Mouse (Mus musculus) left cerebral cortex, adult 2 months (tissue): ENCODE data around the gene Cdh11. TPM values are rescaled to one million over a fixed set of nuclear protein-coding genes. Genes with fewer than 3 reads are reported as not detected.

Source experiments
- DNase-seq, 2 experiments: peaks; one replicate each; pipeline ENCODE4 v3.0.0; 2021 to 2022; ENCODE audit warnings: low spot score in 2 of 2, mixed read lengths in 1 of 2; ENCODE audit errors: extremely low spot score in 1 of 2
- H3K27ac ChIP-seq: fragments of 200-600 bp; 2 replicates; pipeline ENCODE4 v1.8.1; 2022
- H3K4me3 ChIP-seq: fragments of 200-600 bp; 2 replicates; pipeline ENCODE4 v1.8.1; 2022
- CTCF ChIP-seq: fragments of 200-600 bp; IDR thresholded peaks from 2 replicates; pipeline ENCODE4 v1.8.1; 2022; ENCODE audit warnings: antibody characterized with exemption, mild to moderate bottlenecking, moderate library complexity
- intact Hi-C: fragments of 180-260 bp; cut with DNase I; formaldehyde crosslinking; loops from one replicate; pipeline ENCODE4 v1.15.1; 2025
- total RNA-seq, 2 experiments: library from RNA; stranded (reverse); gene quantifications; 2 replicates each; pipeline ENCODE4 v1.2.3; 2021

Cdh11 gene
- total RNA-seq, 2 experiments from 2014 or later = 49.9 to 54.9 TPM

DNA sequence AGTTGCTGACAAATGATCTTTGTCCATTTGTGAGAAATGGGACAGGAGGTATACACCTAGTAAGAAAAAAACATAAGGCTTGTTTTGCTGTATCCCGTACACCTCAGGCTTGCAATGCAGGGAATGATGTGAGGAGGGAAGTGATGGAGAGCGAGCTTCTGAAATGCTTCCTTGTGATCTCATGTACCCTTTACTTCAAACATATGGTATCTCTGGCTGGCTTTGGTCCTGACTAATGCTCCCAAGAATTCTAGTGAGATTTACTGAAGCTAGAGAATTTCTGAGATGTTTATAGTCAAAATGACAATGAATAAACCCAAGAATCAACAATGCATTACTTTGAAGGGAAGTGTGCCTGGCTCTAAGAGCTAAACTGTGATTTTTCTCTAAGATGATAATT lies 14.0 kb downstream of the Cdh11 start:
- no peak overlapping the region for H3K4me3 ChIP-seq
- TF ChIP-seq CTCF = no peak
- H3K27ac ChIP-seq = no peak overlapping the region
- DNase-seq = no peak
- intact Hi-C loops = no loop called here

DNA sequence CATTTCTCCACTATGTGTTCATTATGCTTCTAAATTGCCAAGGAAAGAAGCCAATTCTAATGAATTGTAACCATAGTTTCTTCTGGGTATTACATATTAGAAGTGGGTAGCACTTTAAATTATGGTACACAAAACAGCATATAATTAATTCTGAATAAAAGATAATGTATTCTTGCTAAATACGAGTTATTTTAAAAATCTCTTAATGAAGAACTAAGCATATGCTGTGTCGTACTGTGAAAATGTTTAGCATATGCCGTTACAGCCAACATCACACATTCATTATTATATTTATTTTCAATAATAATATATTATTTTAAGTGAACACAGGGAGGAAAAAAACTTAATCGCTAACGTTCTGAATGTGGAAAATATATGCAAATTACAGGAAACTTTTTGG lies 31.6 kb downstream of the Cdh11 start:
- no peak for TF ChIP-seq CTCF
- Histone ChIP-seq H3K4me3 (no peak overlapping the region), H3K27ac (no peak overlapping the region)
- intact Hi-C loops = no loop called here
- DNase-seq = no peak

DNA sequence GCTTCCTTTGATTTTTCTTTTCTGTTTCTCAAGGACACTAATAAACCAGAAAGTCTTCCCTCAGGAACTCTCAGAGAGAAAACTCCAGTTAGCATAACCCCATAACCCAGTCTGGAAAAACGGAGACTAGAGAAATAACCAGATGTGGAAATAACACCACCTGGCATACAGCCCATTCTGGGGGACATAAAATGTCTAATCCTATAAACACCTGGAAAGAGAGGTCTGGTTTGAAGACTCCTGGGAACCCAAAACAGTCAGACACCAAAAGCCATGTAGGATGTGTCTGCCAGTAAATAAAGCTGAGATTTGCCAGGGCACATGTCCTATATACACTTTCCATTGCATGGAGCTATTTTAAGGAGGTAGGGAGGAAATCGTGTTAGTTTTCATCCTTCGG lies 42.5 kb downstream of the Cdh11 start:
- H3K4me3 ChIP-seq = no peak overlapping the region
- no peak overlapping the region for H3K27ac ChIP-seq

DNA sequence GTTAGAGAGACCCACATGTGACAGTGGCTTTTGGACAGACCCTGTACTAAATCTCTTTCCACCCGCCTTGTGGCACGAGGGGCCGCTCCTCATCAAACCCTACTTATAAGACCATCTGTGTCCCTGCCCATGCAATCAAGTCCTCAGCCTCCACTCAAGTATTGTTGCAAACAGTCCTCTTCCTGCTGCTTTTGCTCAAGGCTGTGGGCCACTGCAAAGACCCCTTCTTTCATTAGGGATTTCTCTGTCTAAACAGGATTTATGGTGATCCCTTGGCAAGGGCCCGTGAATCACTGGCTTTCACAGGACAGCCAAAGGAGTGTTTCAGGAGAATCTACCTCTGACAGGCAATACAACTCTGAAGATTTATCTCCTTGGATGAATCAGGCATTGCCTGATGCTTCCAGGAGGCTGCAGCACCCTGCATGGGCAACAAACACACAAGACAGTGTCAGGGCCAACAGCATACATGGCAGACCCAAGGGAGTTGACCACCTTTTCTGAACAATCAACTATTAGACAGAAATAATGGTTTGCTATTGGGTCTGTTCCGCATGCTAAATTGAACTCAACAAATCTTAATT lies 43.3 kb downstream of the Cdh11 start:
- H3K27ac ChIP-seq = no peak overlapping the region
- intact Hi-C loops = no loop called here
- TF ChIP-seq CTCF = no peak
- H3K4me3 ChIP-seq = no peak overlapping the region
- no peak for DNase-seq

More for the DNA sequence above, 42.5 kb downstream of the Cdh11 start:
- no peak for DNase-seq
- no peak for TF ChIP-seq CTCF
- intact Hi-C loops = no loop called here

DNA sequence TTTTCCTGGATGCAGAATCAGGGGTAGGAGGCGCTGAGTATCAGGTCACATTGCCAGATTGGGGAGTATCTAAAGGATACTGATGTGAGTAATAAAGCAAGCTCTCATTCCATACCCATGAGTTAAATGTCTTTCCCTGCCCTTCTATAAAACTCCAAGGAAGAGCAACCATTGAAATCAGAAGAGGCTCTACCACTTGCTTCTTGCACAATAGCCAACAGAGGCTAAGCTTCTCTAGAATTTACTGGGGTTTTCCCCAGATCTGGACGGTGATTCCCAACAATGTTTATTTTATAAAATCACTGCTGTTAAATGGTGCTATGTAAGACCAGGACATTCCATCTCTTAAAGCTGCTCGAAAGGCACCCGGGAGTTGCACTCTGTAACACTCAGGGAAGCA lies 44.5 kb downstream of the Cdh11 start:
- intact Hi-C loops = no loop called here
- no peak overlapping the region for H3K27ac ChIP-seq

DNA sequence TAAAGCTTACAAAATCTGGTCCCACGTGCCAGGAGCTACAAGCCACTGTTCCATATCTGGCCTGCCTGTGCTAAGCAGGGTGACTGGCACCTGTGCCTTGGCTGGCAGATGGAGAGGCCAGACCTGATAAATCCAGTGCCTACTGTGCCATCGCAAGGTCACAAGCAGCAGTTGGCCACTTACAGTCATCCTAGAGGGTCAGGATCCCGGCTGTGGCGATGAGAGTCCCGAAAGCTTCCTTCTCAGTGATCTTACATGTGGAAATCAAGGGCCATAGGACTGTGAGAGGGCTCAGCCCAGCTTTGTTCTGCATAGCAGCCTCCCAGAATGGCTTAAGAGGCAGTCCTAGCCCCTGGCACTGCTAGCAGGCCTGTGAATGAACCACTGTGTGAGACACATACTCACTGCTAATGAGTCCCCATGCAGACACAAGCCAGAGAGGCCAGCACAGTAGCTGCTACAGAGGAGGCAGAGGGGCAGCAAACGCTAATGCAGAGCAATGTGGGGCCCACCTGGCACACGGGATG lies 46.4 kb downstream of the Cdh11 start:
- intact Hi-C loops = no loop called here
- no peak for TF ChIP-seq CTCF
- DNase-seq = peak in 1 of 2 experiments; percentile 18
- Histone ChIP-seq H3K27ac (peak overlapping the region; percentile 84), H3K4me3 (peak overlapping the region; percentile 35)

More for the DNA sequence above, 44.5 kb downstream of the Cdh11 start:
- H3K4me3 ChIP-seq = no peak overlapping the region
- no peak for TF ChIP-seq CTCF
- no peak for DNase-seq

DNA sequence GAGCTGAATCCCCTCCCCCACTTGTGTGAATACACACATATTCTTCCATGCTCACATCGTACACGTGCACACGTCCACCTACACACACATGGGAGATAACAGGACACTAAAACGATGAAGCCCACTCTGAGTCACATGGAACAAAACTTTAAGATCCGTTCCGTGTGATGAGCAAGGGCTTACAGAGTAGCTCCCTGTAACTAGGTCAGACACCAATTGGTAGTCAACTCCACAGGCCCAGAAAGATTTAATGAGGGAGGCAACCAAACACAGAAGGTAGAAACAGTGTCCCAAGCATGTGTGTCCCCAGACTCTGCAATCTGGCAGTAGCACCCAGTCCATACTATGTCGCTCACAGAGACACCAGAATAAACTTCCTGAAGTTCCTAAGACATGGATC lies 47.0 kb downstream of the Cdh11 start:
- no peak for DNase-seq
- H3K4me3 ChIP-seq = peak overlapping the region; percentile 35
- H3K27ac ChIP-seq = peak overlapping the region; percentile 84
- intact Hi-C loops = no loop called here
- TF ChIP-seq CTCF = no peak

DNA sequence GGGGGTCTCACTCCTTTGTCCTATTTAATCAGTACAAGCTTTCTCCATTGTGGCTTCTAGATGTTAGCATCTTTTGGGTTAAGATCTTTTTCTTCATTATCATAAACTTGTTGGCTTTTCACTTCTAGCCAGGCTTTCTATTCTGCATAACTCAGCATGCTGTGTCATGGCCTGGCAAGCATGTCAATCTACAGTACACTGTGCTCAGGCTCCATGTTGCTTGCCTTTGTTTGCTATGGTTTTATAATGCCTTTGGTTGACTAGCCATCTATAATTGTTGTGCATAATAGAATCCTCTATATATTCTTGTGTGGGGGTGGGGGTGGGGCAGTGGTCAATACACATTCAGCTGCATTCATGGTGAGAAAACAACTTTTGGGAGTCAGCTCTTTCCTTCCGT lies 51.0 kb downstream of the Cdh11 start:
- TF ChIP-seq CTCF = no peak
- no peak overlapping the region for H3K27ac ChIP-seq
- DNase-seq = no peak
- intact Hi-C loops = no loop called here
- H3K4me3 ChIP-seq = no peak overlapping the region

DNA sequence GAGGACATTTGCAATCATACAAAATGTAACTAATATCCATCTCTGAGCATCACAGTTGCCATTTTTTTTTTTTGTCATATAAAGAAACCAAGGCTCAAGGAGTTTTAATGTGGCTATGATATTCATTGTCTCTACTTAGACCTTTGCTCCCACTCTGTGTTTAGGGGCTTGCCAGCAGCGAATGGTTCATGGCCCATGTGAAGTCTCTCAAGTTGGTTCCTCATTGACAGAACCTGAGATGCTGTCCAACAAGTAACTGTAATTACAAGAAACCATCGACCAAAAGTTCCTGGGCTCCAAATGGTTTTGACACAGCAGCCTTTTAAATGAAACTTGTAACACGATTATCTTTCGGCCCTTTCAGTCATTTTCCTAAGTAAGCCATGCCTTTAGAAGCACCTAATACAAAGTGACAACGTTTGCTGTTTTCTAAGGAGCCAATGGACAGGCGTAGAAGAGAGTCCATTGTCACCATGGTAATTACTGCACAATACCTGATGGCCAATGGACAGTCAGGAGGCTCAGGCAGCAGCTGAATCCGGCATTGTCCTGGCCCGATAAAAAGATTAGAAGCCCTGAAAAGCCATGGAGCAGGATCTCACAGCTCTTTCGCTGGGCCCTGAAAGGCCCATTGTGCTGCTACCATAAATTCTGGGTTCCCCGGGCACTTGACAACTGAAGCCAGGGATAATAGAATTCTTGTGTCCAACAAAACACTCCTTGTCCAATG lies 59.1 kb downstream of the Cdh11 start:
- peak in 1 of 2 experiments; percentile 12 for DNase-seq
- Histone ChIP-seq H3K4me3 (peak overlapping the region; percentile 23; the same call in 1 of the 2 replicates), H3K27ac (peak overlapping the region; percentile 44; the same call in 1 of the 2 replicates)
- TF ChIP-seq CTCF = no peak
- intact Hi-C loops = no loop called here

DNA sequence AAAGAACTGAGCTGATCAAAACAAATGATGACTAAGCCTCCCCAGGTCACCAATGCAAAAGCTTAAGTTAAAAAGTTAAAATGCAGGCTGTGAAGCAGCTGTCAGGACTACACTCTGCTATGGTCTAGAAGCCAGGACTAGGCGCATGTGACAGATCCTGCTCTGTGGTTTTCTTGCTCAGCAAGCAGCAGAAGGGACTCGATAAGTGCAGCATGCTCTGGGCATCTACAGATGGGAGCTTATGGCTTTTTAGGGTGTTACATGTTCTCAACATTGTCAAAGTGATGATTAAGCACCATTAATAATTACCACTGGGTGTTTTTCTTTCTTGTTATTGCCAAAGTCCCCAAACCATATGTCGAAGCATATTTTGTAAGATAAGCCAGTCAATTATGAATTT lies 59.9 kb downstream of the Cdh11 start:
- intact Hi-C loops = no loop called here
- TF ChIP-seq CTCF = no peak
- H3K27ac ChIP-seq = no peak overlapping the region
- no peak for DNase-seq
- H3K4me3 ChIP-seq = no peak overlapping the region

DNA sequence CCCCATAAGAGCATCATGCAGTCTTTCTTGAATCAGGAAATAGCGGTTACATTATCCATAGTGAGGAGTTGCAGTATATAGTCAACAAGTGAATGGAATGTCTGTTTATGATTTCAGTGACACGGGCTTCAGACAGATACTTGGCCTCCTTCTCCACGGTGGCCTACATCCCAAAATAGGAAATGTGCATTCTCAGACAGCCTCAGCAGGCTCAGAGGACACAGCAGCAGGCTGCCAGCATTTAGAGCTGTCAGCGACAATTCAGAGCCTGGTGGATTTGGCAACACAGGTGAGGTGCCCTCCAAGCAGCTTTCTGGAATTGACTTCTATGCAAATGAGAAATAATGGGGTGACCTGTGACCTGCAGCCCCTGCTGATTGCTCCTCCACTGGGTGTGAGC lies 69.5 kb downstream of the Cdh11 start:
- no peak for TF ChIP-seq CTCF
- intact Hi-C loops = no loop called here
- Histone ChIP-seq H3K27ac (peak overlapping the region; percentile 36; the same call in 1 of the 2 replicates), H3K4me3 (no peak overlapping the region)
- no peak for DNase-seq

DNA sequence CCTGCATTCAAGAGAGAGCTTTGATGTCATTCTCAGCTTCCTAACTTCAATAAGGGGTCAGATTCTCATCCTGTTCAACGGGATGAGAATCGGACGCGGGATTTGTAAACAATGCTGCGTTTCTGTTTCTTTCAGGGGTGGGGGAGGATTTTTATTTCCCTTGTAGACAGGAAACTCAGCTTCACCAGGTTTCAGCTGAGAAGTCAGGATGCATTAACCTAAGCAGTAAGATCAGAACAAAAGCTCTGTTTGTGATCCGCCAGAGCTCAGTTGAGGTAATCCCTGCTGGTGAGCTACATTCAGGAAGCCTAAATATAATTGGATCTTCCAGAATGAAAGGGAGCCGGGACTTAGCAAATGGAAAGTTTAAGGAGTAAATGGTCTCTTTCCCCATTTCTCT lies 78.1 kb downstream of the Cdh11 start:
- no peak overlapping the region for H3K4me3 ChIP-seq
- DNase-seq = no peak
- TF ChIP-seq CTCF = no peak
- no peak overlapping the region; the same call in 1 of the 2 replicates for H3K27ac ChIP-seq
- intact Hi-C loops = no loop called here

DNA sequence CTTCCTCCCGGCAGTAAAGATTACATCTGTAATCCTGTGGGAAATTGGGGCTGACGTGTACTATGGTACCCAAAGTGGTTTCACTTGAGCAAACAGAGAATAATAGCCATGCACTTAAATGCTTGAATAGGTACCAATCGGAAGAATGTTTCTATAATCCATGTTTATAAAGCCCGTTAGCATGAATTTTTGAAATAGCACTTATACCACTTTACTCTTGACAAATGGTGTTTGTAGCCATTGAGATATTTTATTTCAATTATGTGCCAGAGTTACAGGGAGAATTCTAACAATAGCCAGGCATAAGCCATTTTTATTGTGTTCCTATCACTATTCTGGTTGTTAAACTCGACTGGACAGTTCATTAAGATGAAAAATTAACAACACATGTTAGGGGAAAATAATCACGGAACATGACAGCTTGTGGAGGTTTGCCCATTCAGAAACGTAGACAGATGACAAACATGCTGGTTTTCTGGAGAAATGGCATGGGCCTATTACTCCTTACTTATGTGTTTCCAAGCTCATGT lies 80.0 kb downstream of the Cdh11 start:
- Histone ChIP-seq H3K4me3 (no peak overlapping the region), H3K27ac (no peak overlapping the region)
- no peak for TF ChIP-seq CTCF
- DNase-seq = no peak
- intact Hi-C loops = no loop called here
